Mouse (Mus musculus): Measurements from ENCODE around the gene Umps.

Gene Umps

GRCm38 (mm10) chr16:33965878-33966537 lies 830 bp downstream of the Umps start:
- intact Hi-C loops (cut with DNase I) = no loop called here

DNA sequence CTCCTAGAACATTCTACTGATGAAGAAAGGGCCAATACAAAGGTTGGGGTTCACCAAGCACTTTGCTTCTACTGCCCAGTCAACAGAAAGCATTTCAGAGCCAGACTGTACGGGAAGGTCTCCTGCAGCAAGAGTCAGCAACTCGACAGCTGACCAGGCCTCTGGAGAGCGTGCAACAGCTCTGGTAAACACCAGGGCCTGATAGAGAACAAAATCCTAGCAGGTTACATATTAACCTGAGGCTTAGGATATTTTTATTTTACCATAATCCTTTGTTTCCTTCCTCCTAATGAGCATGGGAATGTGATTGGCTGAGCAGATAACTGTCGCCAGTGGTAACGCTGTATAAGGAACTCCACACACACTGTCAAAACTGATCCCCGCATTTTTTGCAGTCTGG lies 3.3 kb downstream of the Umps start:
- intact Hi-C loops (cut with DNase I) = no loop called here

GRCm38 (mm10) chr16:33954793-33955192 lies 12.0 kb downstream of the Umps start:
- intact Hi-C loops (cut with DNase I) = no loop called here

DNA sequence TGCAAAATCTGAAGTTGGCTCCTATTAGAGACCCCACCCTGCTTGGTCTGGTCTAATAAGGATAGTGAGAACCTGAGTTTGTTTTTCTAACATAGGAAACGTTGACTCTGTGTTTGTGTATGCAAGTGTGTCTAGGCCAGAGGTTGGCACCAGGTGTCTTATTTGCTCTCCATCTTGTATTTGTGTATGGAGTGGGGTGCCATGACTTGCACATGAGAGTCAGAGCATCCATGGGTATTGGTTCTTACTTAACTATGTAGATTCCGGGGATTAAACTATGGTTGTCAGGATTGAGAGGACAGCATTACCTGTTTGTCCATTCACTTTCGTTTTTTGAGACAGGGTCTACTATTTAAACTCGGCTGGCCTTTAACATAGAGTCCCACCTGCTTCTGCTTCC lies 13.8 kb downstream of the Umps start:
- intact Hi-C loops (cut with DNase I) = no loop called here

GRCm38 (mm10) chr16:33950830-33951229 lies 16.0 kb downstream of the Umps start:
- intact Hi-C loops (cut with DNase I) = loop anchor here (2.0 kb wide), 1 partner anchor 130 kb away; no protein-coding TSS in a partner anchor

GRCm38 (mm10) chr16:33950386-33950785 lies 16.5 kb downstream of the Umps start:
- intact Hi-C loops (cut with DNase I) = loop anchor here (2.0 kb wide), 1 partner anchor 130 kb away; no protein-coding TSS in a partner anchor

DNA sequence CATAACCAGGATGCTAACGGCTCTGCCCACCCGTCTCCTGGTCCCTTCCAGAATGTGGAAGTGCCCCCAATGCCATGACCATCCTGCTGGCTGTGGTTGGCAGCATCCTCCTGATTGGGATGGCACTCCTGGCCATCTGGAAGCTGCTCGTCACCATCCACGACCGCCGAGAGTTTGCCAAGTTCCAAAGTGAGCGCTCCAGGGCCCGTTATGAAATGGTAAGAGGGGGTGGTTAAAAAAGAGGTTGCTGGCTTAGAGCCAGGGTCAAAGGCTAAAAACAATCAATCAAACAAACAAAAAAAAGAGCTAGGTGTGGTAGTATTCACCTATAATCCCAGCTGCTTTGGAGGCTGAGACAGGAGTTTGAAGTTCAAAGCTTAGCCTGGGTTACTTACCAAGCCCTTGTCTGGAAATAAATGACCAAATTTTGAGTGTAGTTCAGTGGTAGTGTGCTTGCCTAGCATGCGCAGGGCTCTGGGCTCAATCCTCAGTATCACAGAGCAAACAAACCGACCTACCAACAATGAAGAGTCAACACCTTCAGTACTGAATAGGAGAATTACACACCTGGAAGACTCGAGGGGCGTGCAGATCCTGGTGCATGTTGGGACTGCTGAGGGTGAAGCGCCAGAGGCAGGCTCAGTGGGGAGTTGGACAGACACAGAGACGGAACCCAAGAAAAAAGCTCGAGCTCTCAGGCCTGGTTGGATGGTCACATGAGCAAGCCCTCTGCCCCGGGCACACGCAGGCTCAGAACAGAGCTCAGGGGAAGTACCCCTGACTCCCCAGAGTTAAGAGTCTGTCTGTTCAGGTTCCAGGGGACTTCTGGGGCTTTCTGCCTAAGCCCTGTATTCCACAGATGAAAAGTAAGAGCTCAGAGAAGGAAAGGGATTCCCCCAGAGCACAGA lies 18.9 kb downstream of the Umps start:
- intact Hi-C loops (cut with DNase I) = loop anchor here (5.0 kb wide), 1 partner anchor 41 kb away; no protein-coding TSS in a partner anchor

DNA sequence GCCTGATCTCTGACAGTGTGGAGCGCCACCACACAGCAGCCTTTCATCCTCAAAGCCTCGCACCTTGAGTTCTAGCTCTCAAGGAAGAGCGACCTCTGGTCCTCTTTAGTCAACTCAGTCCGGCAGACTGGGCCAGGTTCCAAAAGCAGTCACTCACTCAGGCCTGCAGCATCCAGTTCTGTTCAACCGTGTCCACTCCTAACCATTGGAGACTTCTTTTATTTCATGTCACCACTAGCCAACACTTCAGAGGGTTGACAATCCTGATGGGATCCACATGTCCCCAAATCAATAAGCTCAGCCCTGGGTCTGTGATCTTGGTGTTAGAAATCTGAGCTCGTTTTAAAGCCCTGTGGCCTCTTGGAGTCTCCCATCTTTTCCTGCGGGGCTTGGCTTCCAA lies 20.8 kb downstream of the Umps start:
- intact Hi-C loops (cut with DNase I) = loop anchor here (5.0 kb wide), 1 partner anchor 39 kb away; no protein-coding TSS in a partner anchor

DNA sequence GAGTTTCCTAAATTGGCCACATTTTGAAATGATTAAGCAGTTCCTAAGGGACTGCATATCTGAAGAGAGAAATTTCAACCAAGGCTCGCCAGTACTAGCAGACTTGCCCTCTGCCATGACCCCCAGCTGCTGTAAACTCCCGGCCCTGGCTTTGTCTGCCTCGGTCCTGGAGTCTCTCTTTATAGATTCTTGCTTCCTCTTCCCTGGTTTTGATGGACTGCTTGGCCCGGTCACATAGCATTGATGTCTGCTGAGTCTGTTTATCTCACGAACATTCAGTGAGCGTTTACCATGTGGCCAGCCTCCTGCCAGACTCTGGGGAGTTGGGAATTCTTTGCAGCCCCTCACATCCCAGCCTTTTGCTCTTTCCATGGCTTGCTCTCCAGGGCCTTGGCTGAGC lies 22.1 kb downstream of the Umps start:
- intact Hi-C loops (cut with DNase I) = loop anchor here (5.0 kb wide), 1 partner anchor 37 kb away; no protein-coding TSS in a partner anchor

DNA sequence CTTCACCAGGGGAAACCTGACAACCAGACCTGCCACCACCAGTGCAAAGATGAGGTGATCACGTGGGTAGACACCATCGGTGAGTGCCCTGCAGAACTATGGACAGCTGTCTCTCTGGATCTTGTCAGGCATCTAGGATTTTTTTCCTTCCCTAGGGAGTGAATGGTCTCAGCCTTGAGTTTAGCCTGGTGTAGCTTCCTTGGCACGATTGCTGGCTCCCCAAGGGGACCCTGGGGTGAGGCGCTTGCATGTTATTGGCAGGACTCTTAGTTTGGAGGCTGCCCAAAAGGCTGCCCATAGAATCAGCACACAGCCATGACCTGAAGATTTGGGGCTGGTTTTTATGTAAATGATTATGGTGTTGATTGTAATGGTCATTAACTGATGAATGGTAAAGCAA lies 22.7 kb downstream of the Umps start:
- intact Hi-C loops (cut with DNase I) = no loop called here

DNA sequence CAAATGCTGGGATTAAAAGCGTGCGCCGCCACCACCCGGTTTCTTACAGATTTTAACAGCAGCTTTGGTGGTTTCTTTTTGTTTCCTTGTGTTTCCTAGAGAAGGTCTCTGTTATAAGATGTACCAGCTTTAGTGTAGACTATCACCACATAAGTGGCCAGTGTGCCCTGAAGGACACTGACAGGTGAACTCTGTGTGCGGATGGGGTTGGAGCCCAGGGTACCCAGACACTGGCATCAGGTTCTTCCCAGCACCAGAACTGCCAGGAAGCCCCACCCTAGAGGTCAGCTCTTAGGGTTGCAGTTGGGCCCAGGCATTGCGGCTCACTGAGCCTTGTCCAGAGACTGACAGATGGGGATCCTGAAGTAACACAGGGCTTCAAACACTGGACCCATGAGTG lies 23.4 kb downstream of the Umps start:
- intact Hi-C loops (cut with DNase I) = no loop called here

- intact Hi-C loops (cut with DNase I) = no loop called here
Measured at GRCm38 (mm10) chr16:33942341-33942740, 24.5 kb downstream of the Umps start.

DNA sequence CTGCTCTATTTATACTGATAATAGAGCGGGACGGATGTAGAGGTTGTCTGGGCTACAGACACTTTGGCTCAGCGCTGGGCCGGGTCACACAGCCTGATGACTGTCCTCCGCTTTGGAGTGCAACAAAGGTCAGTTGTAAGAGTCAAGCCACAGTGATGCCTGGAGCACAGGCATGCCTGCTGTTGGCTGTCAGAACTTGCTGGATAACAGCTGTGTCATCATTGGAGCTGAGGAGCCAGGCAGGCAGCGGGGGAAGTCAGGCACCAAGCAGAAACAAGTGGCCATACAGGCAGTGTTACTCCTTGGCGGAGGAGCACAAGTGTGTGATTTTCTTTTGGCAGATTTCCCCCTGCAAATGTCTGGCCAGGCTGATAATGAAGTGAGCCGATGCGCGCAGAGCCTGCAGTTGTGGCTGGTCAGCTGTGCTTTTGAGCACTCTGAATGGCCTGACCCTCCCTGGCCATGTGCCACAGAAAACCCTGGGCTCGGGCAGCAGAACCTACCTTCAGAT lies 25.5 kb downstream of the Umps start:
- intact Hi-C loops (cut with DNase I) = no loop called here

- intact Hi-C loops (cut with DNase I) = no loop called here
Measured at GRCm38 (mm10) chr16:33940095-33940494, 26.7 kb downstream of the Umps start.

GRCm38 (mm10) chr16:33939636-33940035 lies 27.2 kb downstream of the Umps start:
- intact Hi-C loops (cut with DNase I) = no loop called here

- intact Hi-C loops (cut with DNase I) = no loop called here
Measured at GRCm38 (mm10) chr16:33939133-33939531, 27.7 kb downstream of the Umps start.

DNA sequence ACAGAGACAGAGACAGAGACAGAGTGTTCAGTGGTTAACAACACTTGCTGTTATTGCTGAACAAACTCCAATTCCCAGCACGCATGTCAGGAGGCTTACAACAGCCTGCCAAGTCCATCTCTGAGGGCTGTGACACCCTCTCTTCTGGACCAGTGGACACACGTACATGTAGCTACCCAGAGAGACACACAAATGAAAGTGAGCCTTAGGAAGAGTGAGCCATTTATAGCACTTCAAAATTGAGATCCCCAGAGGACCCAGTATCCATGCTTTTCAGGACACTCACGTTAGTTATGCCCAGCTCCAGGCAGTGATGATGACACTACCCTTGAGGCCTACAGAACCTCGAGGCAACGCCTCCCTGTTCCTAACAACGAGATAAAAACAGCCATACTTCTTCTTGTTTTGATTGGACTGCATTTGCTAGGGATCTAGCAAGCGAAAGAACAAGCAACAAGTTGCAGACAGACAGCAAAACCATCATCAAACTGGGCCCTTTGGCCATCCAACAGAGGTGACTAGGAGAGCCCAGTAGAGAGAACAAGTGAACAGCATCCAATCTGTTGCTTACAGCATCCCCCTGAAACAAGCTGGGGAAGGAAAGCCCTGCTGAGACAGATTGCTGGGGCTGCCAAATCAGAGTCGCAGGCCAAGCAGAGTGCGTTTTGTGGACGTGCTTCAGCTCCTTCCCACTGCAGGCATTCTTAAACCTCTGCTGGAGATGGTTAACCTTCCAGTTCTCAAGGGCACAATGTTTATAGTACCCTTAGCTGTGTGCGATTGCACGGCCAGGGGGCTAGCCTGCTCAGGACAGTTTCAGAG lies 28.3 kb downstream of the Umps start:
- intact Hi-C loops (cut with DNase I) = no loop called here

- intact Hi-C loops (cut with DNase I) = no loop called here
Measured at GRCm38 (mm10) chr16:33937567-33937966, 29.3 kb downstream of the Umps start.

DNA sequence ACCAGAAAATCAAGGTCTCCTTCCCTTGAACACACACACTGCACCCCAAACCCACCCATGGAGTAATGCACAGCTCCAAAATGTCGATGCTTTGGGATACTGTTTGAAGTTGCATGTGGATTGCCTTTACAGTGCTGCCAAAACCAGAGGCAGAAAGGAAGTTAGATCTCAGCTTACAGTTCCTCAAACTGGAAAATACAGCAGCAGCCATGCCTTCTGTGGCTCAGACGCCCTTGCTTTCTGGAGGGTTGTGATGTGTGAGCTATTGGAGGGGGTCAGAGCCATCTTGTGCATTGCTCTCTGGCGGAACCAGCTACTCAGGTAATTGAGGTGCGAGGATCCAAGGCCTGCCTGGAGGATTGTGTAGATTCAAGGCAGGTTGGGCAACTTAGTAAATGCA lies 30.0 kb downstream of the Umps start:
- intact Hi-C loops (cut with DNase I) = no loop called here

GRCm38 (mm10) chr16:33935407-33935785 lies 31.4 kb downstream of the Umps start:
- intact Hi-C loops (cut with DNase I) = no loop called here

GRCm38 (mm10) chr16:33934701-33935406 lies 32.0 kb downstream of the Umps start:
- intact Hi-C loops (cut with DNase I) = no loop called here

Data from adrenal gland (tissue).